Mouse (Mus musculus) MEL-GATA-1-ER (cell line): Measurements from ENCODE around the gene Mark1.

ENCODE experiments used
- DNase-seq: peaks from one replicate; pipeline ENCODE4 v3.0.0-alpha.2; 2012; ENCODE audit warnings: low read depth; ENCODE audit errors: extremely low read depth

Mark1 gene

GRCm38 (mm10) chr1:184853922-184854321, 145.4 kb downstream of the Mark1 start:
- DNase-seq = no peak

GRCm38 (mm10) chr1:184853339-184853738, 146.0 kb downstream of the Mark1 start:
- no peak for DNase-seq

DNA sequence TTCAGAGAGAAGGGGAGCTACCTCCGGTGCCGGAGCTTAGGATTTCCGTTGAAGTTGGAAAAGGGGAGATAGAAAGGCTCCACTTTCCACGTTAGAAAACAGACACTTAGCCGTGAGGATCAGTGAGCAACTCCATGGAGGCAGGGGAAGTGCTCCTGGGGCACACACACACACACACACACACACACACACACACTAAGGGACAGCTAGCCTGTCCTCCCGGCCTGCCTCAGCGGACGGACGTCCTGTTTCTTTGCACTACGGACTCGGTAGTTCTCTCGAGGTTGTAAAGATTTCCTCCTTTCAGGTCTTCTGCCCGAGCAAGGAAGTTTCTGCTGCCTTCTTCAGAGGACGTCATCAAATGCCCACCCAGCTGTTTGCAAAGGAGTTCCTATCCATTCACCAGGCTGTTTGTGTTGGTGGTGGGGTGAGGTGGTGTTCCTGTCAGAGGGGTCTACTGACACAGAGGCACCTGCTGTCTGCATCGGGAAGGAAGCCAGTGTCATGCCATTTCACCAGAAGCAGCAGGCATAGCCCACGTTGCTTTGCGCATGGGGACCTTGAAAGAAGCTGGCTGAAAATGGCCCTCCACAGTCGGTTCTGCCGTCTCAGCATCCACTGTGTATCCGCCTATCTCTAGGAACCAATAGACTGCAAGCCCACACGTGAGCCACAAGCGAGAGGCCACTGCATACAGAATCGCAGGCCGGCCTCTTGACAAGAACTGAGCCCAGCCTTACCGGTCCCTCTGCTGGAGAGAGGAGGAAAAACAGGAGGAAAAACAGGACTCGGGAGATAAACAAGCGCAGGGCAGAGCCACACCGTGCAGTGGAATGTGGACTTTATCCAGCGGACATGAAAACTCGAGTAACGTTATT, 147.4 kb downstream of the Mark1 start:
- DNase-seq = no peak

- no peak for DNase-seq
These were observed 148.2 kb downstream of the Mark1 start for GRCm38 (mm10) chr1:184851166-184851565.

DNA sequence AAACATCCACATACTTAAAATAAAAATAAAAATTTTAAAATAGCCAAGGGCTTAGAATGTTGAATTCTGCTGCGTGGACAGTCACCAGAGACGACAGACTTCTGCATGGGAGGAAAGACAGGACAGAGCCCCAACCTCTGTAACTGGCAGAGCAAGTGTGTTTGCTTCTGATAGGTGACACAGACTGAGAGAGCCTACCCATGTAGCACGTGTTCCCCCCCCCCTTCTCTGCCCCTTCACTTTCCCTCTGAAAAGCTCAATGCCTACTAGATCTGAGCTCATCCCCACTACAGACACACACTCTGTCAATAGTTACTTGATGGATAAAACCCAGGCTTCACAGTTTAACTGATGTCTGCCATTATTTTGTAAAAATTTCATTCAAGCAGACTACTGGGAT, 152.4 kb downstream of the Mark1 start:
- peak; percentile 28 for DNase-seq
